23 mouse cellular contexts compared by ENCODE assay signal in the genomic region with DNA sequence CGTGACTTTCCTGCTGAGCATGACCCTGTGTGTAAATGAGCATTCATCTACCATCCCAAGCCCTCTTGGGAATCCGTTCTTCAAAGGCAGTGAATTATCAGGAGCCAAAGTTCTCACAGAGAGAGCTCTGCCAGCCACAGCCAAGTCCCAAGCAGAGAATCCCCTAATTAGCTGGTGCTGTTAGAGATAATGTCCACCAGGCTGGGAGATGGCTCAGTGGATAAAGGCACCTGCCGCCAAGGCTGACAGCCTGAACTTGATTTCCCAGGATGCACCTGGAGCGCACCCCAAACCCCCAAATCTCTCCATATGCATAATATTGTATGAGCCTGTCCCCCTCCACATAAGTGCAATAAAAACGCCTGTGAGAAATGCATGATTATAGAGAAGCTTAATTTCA. TPM values are rescaled to one million over a fixed set of nuclear protein-coding genes. Genes with fewer than 3 reads are reported as not detected.
"Had no signal": no experiment of that assay in that cellular context is flagged by ENCODE, and none has a peak within 500 bp of the region (broad histone marks: within the 10 kb centered on the region; RNA-seq: fewer than 3 reads in every experiment).

No protein-coding gene starts in this region.

- H3K27ac ChIP-seq: kidney, embryonic 15.5 days; limb, embryonic 10.5 days; liver, embryonic 15.5 days; midbrain, embryonic 10.5 days; stomach, embryonic 15.5 days had no signal

- H3K36me3 ChIP-seq: kidney, embryonic 15.5 days; limb, embryonic 10.5 days; liver, embryonic 15.5 days; midbrain, embryonic 10.5 days; neural tube, embryonic 13.5 days; stomach, embryonic 15.5 days had no signal

- H3K9ac ChIP-seq: kidney, embryonic 15.5 days; liver, embryonic 15.5 days; neural tube, embryonic 13.5 days; stomach, embryonic 15.5 days had no signal

- H3K9me3 ChIP-seq: kidney, embryonic 15.5 days; limb, embryonic 10.5 days; liver, embryonic 15.5 days; midbrain, embryonic 10.5 days; neural tube, embryonic 13.5 days; stomach, embryonic 15.5 days had no signal

- H3K27me3 ChIP-seq: kidney, embryonic 15.5 days; liver, embryonic 15.5 days; neural tube, embryonic 13.5 days; stomach, embryonic 15.5 days had no signal

- H3K4me2 ChIP-seq: kidney, embryonic 15.5 days; liver, embryonic 11.5 days; liver, embryonic 15.5 days; neural tube, embryonic 13.5 days; stomach, embryonic 15.5 days had no signal

- DNase-seq: kidney, adult 2 months; kidney, postnatal 14 days; lung, adult 2 months; lung, postnatal 36 days; retina, postnatal 1 day; right cerebral cortex, postnatal 14 days; thymus, postnatal 4 days had no signal

- H3K4me1 ChIP-seq: limb, embryonic 10.5 days; neural tube, embryonic 13.5 days; stomach, embryonic 15.5 days had no signal

- ATAC-seq: lung, postnatal 0 days had no signal

- H3K4me3 ChIP-seq: kidney, embryonic 15.5 days; limb, embryonic 10.5 days; liver, embryonic 15.5 days; midbrain, embryonic 10.5 days; neural tube, embryonic 13.5 days; stomach, embryonic 15.5 days had no signal

RNA-seq across cellular contexts. Expression of gene Smco2, which starts 4.6 kb away (rescaled TPM):
- total RNA-seq: layer of hippocampus, adult 8-10 months; layer of hippocampus, postnatal 14 days; left cerebral cortex, adult 18-20 months; left cerebral cortex, postnatal 14 days; megakaryocyte progenitor cell, adult 5-6 weeks had no signal
- polyA plus RNA-seq: kidney, adult 2 months; kidney, embryonic 15.5 days; large intestine, adult 2 months; limb, embryonic 10.5 days; limb, embryonic 14.5 days; liver, embryonic 11.5 days; liver, embryonic 15.5 days; lung, postnatal 0 days; midbrain, embryonic 10.5 days; neural tube, embryonic 13.5 days; spleen, adult 2 months; stomach, embryonic 15.5 days had no signal

RNA-seq across cellular contexts. Expression of gene Arntl2, which starts 49.5 kb away (rescaled TPM):
- total RNA-seq: megakaryocyte progenitor cell, adult 5-6 weeks had no signal
